Mouse (Mus musculus) CH12.LX (cell line): ENCODE results near the gene Trim30c.

Experiments used
- HCFC1 ChIP-seq: IDR thresholded peaks from 2 replicates; pipeline ENCODE4 v1.6.1; 2012; ENCODE audit warnings: low read depth, mild to moderate bottlenecking, inconsistent platforms, low read length, improper control_type of control experiment
- MAX ChIP-seq: IDR thresholded peaks from 2 replicates; pipeline ENCODE4 v1.6.1; 2011; ENCODE audit warnings: low read length, improper control_type of control experiment
- MYC ChIP-seq: IDR thresholded peaks from 2 replicates; pipeline ENCODE4 v1.6.1; 2011; ENCODE audit warnings: low read depth, mild to moderate bottlenecking, improper control_type of control experiment, low read length
- POLR2A ChIP-seq: IDR thresholded peaks from 2 replicates; pipeline ENCODE4 v1.6.1; 2011; ENCODE audit warnings: low read depth, mild to moderate bottlenecking, improper control_type of control experiment, low read length
- POLR2AphosphoS2 ChIP-seq: IDR thresholded peaks from 2 replicates; pipeline ENCODE4 v1.6.1; 2011; ENCODE audit warnings: low read depth, low read length, improper control_type of control experiment

- TF ChIP-seq MAX (no peak), POLR2A (no peak), MYC (no peak), HCFC1 (no peak), POLR2AphosphoS2 (no peak)
Measured at GRCm38 (mm10) chr7:104366339-104366738, 34.3 kb downstream of the Trim30c start.
